Mouse (Mus musculus) embryonic facial prominence, embryonic 11.5 days (tissue): ENCODE results near the gene Cbr1. TPM values are rescaled to one million over a fixed set of nuclear protein-coding genes. Genes with fewer than 3 reads are reported as not detected.

Source experiments
- polyA plus RNA-seq: library from polyadenylated mRNA; unstranded; fragments of >200 nt; fragmentation: Nextera tagmentation; extraction: Ambion mirVana; gene quantifications from 2 replicates; pipeline ENCODE4 v1.2.1, GENCODE M21; 2014

Cbr1 gene
- polyA plus RNA-seq, 1 experiment from 2014 or later: 133 TPM

Other genes with a start within 250 kb of the Cbr1 start
- gene Setd4, start 1.8 kb upstream of the Cbr1 start, polyA plus RNA-seq: 15.8 and 18.0 TPM in 2 replicates
- not detected in 2 replicates for gene Gm5678, start 22.2 kb downstream of the Cbr1 start, polyA plus RNA-seq
- 1.0 and 1.2 TPM in 2 replicates for gene Cbr3, start 77.4 kb downstream of the Cbr1 start, polyA plus RNA-seq
- gene Dop1b, start 106.1 kb downstream of the Cbr1 start, polyA plus RNA-seq: 5.7 and 7.9 TPM in 2 replicates
- gene Morc3, start 226.3 kb downstream of the Cbr1 start, polyA plus RNA-seq: 27.9 and 33.2 TPM in 2 replicates